ENCODE assay signal across 16 mouse cellular contexts in the genomic region with DNA sequence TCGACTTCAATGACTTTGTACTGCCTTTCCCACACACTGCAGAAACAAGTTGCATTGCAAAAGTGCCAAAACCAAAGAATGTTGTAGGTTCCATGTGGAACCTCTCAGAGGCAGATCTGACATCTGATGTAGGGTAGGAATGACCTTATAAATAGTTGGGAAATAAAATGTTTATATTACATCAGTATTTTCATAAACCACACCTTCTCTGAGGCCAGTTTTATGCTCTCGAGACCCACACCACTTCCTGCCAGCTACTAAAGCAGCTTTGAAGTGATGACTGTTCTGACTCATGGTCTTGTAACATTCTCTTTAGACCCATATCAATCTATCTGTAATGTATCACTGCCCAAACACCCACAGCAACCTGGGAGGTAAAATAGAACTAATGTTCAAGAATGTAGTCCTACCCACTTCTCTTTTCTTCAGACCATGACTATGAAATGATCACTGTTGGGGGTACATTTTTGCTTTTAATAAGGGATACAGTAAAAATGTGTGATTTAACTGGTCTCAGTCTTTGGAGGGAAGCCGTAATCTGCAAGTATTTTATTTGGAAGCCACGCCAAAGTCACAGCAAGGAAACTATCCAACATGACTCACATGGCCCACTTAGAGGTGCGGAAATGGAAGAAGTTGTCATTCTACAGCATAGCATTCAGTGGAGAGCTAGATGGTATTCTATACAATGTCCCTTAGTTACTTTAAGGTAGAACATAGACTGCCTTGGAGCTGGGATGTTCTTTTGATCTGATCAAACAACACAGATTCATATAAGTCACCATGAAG.
DNase-seq lines count a peak whose midpoint lies in the region; ATAC-seq and TF ChIP-seq lines count a peak whose summit lies in the region.
"Had no signal": no experiment of that assay in that cellular context is flagged by ENCODE, and none has a peak within 500 bp of the region (broad histone marks: within the 10 kb centered on the region; RNA-seq: fewer than 3 reads in every experiment).

No protein-coding gene starts in this region.

- H3K4me3 ChIP-seq in kidney, embryonic 14.5 days (ENCODE audit: low read length), result no peak overlapping the region
- H3K4me3 ChIP-seq in lung, postnatal 0 days (ENCODE audit: low read depth, low read length), result no peak overlapping the region
- H3K4me3 ChIP-seq: erythroblast, embryonic 14.5 days; heart, adult 2 months; hindbrain, embryonic 15.5 days had no signal

- no peak overlapping the region for H3K4me2 ChIP-seq in kidney, embryonic 14.5 days (replicated peaks; ENCODE audit: low read depth, low read length)
- no peak overlapping the region for H3K4me2 ChIP-seq in lung, postnatal 0 days (replicated peaks; ENCODE audit: low read depth, low read length)
- H3K4me2 ChIP-seq: hindbrain, embryonic 15.5 days had no signal

- ATAC-seq in kidney, embryonic 14.5 days (ENCODE audit: low FRiP score, low TSS enrichment), result peak; percentile 55; the same call in 1 of the 2 replicates
- peak; percentile 90 for ATAC-seq in lung, postnatal 0 days
- ATAC-seq: liver, postnatal 0 days had no signal

- H3K9me3 ChIP-seq in kidney, embryonic 14.5 days (ENCODE audit: control insufficient read depth, low read length), result no peaks in the 10 kb centered on the region
- H3K9me3 ChIP-seq in lung, postnatal 0 days (ENCODE audit: low read length), result no peaks in the 10 kb centered on the region
- H3K9me3 ChIP-seq: hindbrain, embryonic 15.5 days had no signal

- no peak overlapping the region for H3K27ac ChIP-seq in kidney, embryonic 14.5 days (ENCODE audit: low read depth, low read length)
- no peak overlapping the region for H3K27ac ChIP-seq in lung, postnatal 0 days (ENCODE audit: low read length)
- H3K27ac ChIP-seq: heart, adult 2 months; hindbrain, embryonic 15.5 days had no signal

- H3K27me3 ChIP-seq in kidney, embryonic 14.5 days (ENCODE audit: control insufficient read depth, insufficient read depth, low read length), result no peaks in the 10 kb centered on the region
- H3K27me3 ChIP-seq in lung, postnatal 0 days (replicated peaks; ENCODE audit: insufficient read depth, low read length), result no peaks in the 10 kb centered on the region
- H3K27me3 ChIP-seq: hindbrain, embryonic 15.5 days had no signal

- no peak overlapping the region for H3K9ac ChIP-seq in kidney, embryonic 14.5 days (ENCODE audit: low read depth, low read length)
- H3K9ac ChIP-seq in lung, postnatal 0 days (replicated peaks; ENCODE audit: low read depth), result no peak overlapping the region
- H3K9ac ChIP-seq: hindbrain, embryonic 15.5 days; liver, postnatal 0 days had no signal

- no peaks in the 10 kb centered on the region for H3K4me1 ChIP-seq in kidney, embryonic 14.5 days (ENCODE audit: control insufficient read depth, insufficient read depth, low read length)
- H3K4me1 ChIP-seq in lung, postnatal 0 days (ENCODE audit: insufficient read depth, low read depth, low read length), result no peaks in the 10 kb centered on the region
- H3K4me1 ChIP-seq: hindbrain, embryonic 15.5 days had no signal

- DNase-seq in kidney, postnatal 10 days, result no peak
- DNase-seq in 3134 (ENCODE audit: extremely low read depth, insufficient read length, low spot score) (peak; percentile 73), adipocyte (ENCODE audit: low spot score) (peak; percentile 7)
- DNase-seq in lung, postnatal 0 days (ENCODE audit: low spot score), result peak; percentile 91
- DNase-seq in gastrocnemius, postnatal 4 days (ENCODE audit: low spot score in 2 of 2), result no peak
- no peak for DNase-seq in thymus, postnatal 10 days (ENCODE audit: low spot score in 2 of 2)
- no peak for DNase-seq in layer of hippocampus, adult 11-12 months (ENCODE audit: low spot score)
- DNase-seq: cerebellum, adult 2 months; heart, adult 2 months; heart, postnatal 14 days; kidney, adult 18-20 months; liver, postnatal 0 days; midbrain, embryonic 14.5 days had no signal

- H3K36me3 ChIP-seq in kidney, embryonic 14.5 days (ENCODE audit: control insufficient read depth, insufficient read depth, low read length), result no peaks in the 10 kb centered on the region
- H3K36me3 ChIP-seq in lung, postnatal 0 days (ENCODE audit: insufficient read depth, low read length), result no peaks in the 10 kb centered on the region
- H3K36me3 ChIP-seq: hindbrain, embryonic 15.5 days had no signal

- 64% methylated on average over 5 of the region's 5 CpGs for WGBS in kidney, embryonic 14.5 days
- 48% methylated on average over 5 of the region's 5 CpGs for WGBS in lung, postnatal 0 days

- TF ChIP-seq EP300 in lung, postnatal 0 days (IDR thresholded peaks at IDR 0.05), result peak; percentile 89

- TF ChIP-seq CTCF in lung, postnatal 0 days (IDR thresholded peaks at IDR 0.05), result no peak

Comparison
In these comparisons a context has a peak if more than half of its experiments do, and no peak if none do; other contexts are left out.
1. DNase-seq: peak in 3134 (single experiment), adipocyte (single experiment) and lung, postnatal 0 days (single experiment); none in kidney, postnatal 10 days (single experiment), gastrocnemius, postnatal 4 days (0 of 2), thymus, postnatal 10 days (0 of 2) and layer of hippocampus, adult 11-12 months (single experiment).